Mouse (Mus musculus): ENCODE data around the gene Rassf1. TPM values are rescaled to one million over a fixed set of nuclear protein-coding genes. Genes with fewer than 3 reads are reported as not detected.
A peak's percentile ranks its signal among the peaks of the same experiment; 100 is the strongest.

The Rassf1 gene
- total RNA-seq, 2 experiments from 2014 or later, result 12.1 to 16.7 TPM

- DNase-seq (ENCODE audit: low spot score), result no peak
- intact Hi-C loops (cut with DNase I), result no loop called here
Measured at GRCm38 (mm10) chr9:107575579-107576356, 24.4 kb downstream of the Rassf1 start.

- peak; percentile 75 for DNase-seq (ENCODE audit: low spot score)
- intact Hi-C loops (cut with DNase I), result no loop called here
Measured at GRCm38 (mm10) chr9:107576357-107577107, 25.2 kb downstream of the Rassf1 start, which contains the start of gene Hyal1. Gene Hyal1 (plus strand): TSS chr9:107576927.

DNA sequence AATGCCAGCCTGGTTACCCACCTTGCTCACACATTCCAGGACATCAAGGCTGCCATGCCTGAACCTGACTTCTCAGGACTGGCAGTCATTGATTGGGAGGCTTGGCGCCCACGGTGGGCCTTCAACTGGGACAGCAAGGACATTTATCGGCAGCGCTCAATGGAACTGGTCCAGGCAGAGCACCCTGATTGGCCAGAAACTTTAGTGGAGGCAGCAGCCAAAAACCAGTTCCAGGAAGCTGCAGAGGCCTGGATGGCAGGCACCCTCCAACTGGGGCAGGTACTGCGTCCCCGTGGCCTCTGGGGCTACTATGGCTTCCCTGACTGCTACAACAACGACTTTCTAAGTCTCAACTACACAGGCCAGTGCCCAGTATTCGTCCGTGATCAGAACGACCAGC, 26.5 kb downstream of the Rassf1 start:
- intact Hi-C loops (cut with DNase I), result no loop called here
- DNase-seq (ENCODE audit: low spot score), result no peak

DNA sequence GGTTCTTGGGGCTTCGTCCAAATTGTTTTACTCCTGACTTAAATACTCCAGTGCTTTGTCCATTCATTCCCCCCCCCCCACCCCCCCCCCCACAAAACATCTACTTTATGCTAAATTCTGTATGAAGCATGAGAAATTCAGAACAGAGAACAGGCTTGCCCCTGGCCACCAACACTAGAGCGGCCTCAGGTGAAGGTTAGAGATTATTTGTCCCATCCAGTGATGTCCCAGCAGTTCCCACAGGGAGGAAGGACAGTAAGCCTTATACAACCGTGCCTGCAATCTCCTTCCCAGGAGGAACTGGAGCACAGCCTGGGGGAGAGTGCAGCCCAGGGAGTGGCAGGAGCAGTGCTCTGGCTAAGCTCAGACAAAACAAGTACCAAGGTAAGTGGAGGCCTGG, 27.2 kb downstream of the Rassf1 start, which contains the start of gene Naa80:
Gene Naa80 (plus strand): TSS at position 301 of the 400 bp plus-strand sequence.
- intact Hi-C loops (cut with DNase I), result no loop called here

DNA sequence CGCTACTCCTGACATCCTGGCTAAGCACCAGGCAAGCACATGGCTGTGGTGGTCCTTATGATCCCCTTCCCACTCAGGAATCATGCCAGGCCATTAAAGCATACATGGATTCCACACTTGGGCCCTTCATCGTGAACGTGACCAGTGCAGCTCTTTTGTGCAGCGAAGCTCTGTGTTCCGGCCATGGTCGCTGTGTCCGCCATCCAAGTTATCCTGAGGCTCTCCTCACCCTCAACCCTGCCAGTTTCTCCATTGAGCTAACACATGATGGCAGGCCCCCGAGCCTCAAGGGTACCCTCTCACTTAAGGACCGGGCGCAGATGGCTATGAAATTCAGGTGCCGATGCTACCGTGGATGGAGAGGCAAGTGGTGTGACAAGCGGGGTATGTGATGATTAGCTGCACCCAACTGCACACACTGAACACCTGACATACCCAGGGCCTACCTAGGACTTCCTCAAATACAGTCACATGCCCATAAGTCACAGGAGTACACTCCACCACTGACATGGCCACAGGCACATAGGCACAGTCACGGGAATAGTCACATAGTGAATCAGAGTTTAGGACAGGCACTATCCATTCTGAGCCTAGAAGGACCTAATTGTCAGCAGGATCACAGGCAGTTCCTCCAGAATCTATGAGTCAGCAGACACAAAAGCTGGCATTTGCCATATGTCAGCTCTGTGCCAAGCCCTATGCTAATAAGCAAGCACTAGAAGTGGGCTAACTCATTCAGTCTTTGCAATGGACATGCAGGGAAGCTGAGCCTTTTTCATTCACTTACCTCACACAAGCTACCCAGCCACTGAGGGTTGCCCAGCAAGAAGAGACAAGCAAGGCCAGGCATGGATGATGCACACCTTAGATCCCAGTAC, 27.9 kb downstream of the Rassf1 start:
- intact Hi-C loops (cut with DNase I), result no loop called here
- no peak for DNase-seq (ENCODE audit: low spot score)

More for the DNA sequence above, 27.2 kb downstream of the Rassf1 start, which contains the start of gene Naa80:
- no peak for DNase-seq (ENCODE audit: low spot score)

- peak; percentile 87 for DNase-seq (ENCODE audit: low spot score)
- intact Hi-C loops (cut with DNase I), result no loop called here
Measured at GRCm38 (mm10) chr9:107580501-107581317, 29.4 kb downstream of the Rassf1 start, which contains the start of gene Hyal3. Gene Hyal3 (plus strand): TSS chr9:107580818.

- intact Hi-C loops (cut with DNase I), result no loop called here
- DNase-seq (ENCODE audit: low spot score), result no peak
Measured at GRCm38 (mm10) chr9:107581584-107581983, 30.2 kb downstream of the Rassf1 start.

GRCm38 (mm10) chr9:107582509-107583062, 31.2 kb downstream of the Rassf1 start:
- DNase-seq (ENCODE audit: low spot score), result no peak
- intact Hi-C loops (cut with DNase I), result no loop called here

- intact Hi-C loops (cut with DNase I), result no loop called here
- DNase-seq (ENCODE audit: low spot score), result no peak
Measured at GRCm38 (mm10) chr9:107583174-107583573, 31.8 kb downstream of the Rassf1 start.

- DNase-seq (ENCODE audit: low spot score), result no peak
- intact Hi-C loops (cut with DNase I), result no loop called here
Measured at GRCm38 (mm10) chr9:107586504-107586903, 35.1 kb downstream of the Rassf1 start.

DNA sequence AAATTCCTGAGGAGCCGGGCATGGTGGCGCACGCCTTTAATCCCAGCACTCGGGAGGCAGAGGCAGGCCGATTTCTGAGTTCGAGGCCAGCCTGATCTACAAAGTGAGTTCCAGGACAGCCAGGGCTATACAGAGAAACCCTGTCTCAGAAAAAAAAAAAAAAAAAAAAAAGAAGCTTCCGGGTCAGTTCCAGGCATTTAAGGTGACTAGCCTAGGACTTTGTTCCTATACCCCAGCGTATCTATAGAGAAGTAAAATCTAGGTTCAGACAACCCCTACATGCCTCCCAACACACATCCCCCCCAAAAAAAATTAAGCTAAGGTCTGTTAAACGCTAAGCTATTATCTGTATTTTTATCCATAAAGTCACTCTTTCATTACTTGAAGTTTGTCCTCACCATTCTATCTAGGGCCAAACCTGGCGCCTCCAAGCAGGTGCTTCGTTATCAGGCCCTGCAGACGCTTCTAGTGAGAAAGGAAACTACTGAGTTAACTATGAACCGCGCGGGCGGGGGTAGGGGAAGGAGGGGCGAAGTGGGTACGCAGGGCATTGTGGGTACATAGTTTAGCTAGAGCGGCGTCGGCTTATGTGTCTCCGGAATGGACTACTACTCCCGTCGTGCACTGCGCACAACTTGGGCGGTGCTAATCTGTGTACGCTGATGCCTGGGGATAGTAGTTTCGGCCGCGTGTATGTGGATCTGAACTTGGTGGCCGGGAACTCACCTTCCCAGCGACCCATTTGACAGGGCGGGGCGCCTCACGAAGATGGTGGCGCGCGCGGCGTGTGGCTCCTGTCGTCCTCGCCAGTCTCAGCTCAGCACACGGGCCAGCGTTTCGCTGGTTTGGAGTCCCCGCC, 35.8 kb downstream of the Rassf1 start, which contains the start of gene Ifrd2:
Gene Ifrd2 (plus strand): TSS at position 669 of the 859 bp plus-strand sequence.
- DNase-seq (ENCODE audit: low spot score), result peak; percentile 98
- intact Hi-C loops (cut with DNase I), result no loop called here

DNA sequence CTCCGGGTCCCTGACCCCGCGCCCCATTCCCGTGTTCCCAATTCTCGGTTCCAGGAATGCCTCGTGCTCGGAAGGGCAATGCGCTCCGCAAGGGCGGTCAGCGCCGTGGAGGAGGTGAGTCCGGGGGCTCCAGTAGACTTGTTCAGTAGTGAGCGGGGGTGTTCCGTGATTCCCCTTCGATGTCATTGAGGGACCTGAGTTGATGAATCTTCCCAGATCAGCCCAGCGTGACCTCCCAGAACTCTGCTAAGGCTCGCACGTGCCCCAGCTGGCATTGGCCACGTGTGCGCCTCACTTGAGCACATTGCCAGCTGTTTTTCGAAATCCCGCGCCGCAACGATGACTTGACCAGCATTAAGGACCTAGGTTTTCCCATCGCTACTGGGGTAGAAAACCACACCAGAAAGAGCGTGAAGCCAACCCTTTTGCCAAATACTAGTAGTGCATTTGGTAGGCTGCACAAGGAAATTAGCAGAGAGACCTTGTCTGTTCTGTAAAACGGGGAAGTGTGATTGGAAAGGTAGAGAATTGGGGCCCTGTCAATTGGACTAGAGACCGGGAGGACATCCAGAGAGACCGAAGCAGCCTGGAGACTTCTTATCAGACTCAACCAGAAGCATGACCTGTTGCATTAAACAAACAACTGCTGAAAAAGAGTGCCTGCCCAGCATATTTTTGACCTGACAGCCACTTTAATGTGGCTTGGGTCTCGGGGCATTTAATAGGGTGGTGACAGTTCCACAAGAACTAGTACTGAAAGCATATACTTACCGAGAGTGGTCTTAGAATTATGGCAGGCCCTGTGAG, 36.7 kb downstream of the Rassf1 start:
- DNase-seq (ENCODE audit: low spot score), result no peak
- intact Hi-C loops (cut with DNase I), result no loop called here

GRCm38 (mm10) chr9:107590058-107590772, 38.9 kb downstream of the Rassf1 start:
- DNase-seq (ENCODE audit: low spot score), result no peak

DNA sequence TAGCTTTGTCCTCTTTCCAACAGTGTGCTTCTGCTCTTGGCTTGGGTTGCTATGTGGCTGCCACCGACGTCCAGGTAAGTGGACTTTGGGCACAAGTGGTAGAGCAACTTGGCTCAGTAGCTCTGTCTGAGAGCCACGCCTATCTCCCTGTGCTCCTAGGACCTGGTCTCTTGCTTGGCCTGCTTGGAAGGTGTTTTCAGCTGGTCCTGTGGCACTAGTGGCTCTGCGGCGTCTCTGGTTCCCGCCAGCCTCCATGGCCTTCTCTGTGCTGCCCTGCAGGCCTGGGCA, 39.4 kb downstream of the Rassf1 start:
- DNase-seq (ENCODE audit: low spot score), result no peak
- intact Hi-C loops (cut with DNase I), result no loop called here

More at GRCm38 (mm10) chr9:107590058-107590772, 38.9 kb downstream of the Rassf1 start:
- intact Hi-C loops (cut with DNase I), result no loop called here

GRCm38 (mm10) chr9:107593101-107593976, 42.0 kb downstream of the Rassf1 start:
- intact Hi-C loops (cut with DNase I), result no loop called here
- DNase-seq (ENCODE audit: low spot score), result no peak
